Mouse (Mus musculus): ENCODE data around the gene Gins1.

Gins1 gene

DNA sequence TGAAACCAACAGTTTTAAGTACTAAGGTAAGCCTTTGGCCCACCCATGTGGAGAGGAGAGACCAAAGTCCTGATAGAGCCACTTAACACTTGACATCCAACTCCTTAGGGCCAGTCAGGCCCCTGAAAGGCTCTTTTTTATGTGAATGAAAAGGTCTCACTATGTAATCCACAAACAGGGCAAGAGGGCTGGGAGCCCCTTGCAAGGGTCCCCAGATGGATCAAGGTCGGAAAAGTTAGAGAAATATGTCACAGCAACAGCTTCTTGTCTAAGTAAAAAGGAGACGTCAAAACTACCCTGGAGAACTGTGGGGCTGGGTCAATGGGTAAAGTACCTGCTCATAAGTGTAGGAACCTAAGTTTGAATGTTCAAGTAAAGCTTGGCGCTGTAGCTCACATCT is 59.4 kb downstream of the Gins1 start:
- DNase-seq: no peak

GRCm38 (mm10) chr2:150965951-150966350 is 60.8 kb downstream of the Gins1 start:
- no peak for DNase-seq

- no peak for DNase-seq
Measured at GRCm38 (mm10) chr2:150967491-150967890, 62.3 kb downstream of the Gins1 start.

DNA sequence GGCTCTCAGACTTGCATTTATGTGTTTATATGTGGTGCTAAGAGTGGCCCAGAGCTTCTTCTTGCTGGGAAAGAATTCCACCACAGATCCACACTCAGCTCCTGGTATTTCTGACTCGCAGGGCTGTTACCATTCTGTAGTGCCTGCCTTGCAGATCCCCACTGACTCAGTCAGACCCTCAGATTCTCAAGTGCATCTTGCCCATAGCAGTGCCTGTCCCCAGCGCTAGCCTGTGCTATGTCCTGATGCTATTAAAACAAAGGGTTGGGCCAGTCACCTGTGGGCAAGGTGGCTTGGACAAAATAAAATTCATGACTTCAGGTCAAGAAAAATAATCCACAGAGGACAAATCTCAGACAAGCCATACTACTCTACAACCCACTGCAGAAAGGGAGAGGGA is 64.0 kb downstream of the Gins1 start:
- no peak for DNase-seq

- DNase-seq: no peak
Measured at GRCm38 (mm10) chr2:150971856-150972255, 66.7 kb downstream of the Gins1 start.

GRCm38 (mm10) chr2:150972681-150973080 is 67.5 kb downstream of the Gins1 start:
- DNase-seq: no peak

GRCm38 (mm10) chr2:150973401-150974115 is 68.4 kb downstream of the Gins1 start:
- DNase-seq: no peak

DNA sequence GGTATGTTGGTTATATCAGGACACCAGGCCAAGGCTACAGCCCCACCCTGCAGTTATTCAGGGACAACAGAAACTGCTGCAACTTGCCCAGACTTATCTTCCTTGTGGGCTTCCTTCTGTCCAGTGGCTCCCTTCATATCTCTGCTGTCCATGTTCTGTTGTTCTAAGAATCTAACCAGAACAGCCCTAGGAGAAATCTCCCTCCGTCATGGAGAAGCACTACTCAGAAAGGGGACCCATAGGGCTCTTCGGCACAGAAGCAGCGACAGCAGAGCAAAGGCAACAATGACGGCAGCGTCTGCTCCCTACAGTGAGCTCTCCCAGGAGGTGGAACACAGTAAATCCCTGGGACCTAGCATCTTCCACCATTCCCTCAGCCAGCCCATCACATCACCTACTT is 71.7 kb downstream of the Gins1 start:
- no peak for DNase-seq

- DNase-seq: no peak
Measured at GRCm38 (mm10) chr2:150977676-150978075, 72.5 kb downstream of the Gins1 start.

- DNase-seq: no peak
Measured at GRCm38 (mm10) chr2:150978791-150979190, 73.6 kb downstream of the Gins1 start.

GRCm38 (mm10) chr2:150979861-150980620 is 74.8 kb downstream of the Gins1 start:
- no peak for DNase-seq

Measured in lung, adult 18-20 months (tissue).